Mouse (Mus musculus) neural tube, embryonic 15.5 days (tissue): ENCODE data around the gene Zfp777. TPM values are rescaled to one million over a fixed set of nuclear protein-coding genes. Genes with fewer than 3 reads are reported as not detected.
A peak's percentile ranks its signal among the peaks of the same experiment; 100 is the strongest.

Experiments used
- ATAC-seq: fragments of 200-750 bp; cut with Nextera tagmentation; 2 replicates; pipeline ENCODE4 v1.8.0; 2017; ENCODE audit warnings: mild to moderate bottlenecking, moderate TSS enrichment, moderate library complexity; ENCODE audit not compliant: low FRiP score
- H3K27ac ChIP-seq: fragments of 300-500 bp; sonication (generic); replicated peaks from 2 replicates; pipeline ENCODE4 v1.5.1; 2015; ENCODE audit warnings: mild to moderate bottlenecking, inconsistent platforms
- H3K27me3 ChIP-seq: fragments of 300-500 bp; sonication (generic); replicated peaks from 2 replicates; pipeline ENCODE4 v1.6.1; 2015; ENCODE audit warnings: inconsistent platforms
- H3K36me3 ChIP-seq: fragments of 300-500 bp; sonication (generic); 2 replicates; pipeline ENCODE4 v1.6.1; 2015; ENCODE audit warnings: inconsistent platforms
- H3K4me1 ChIP-seq: fragments of 300-500 bp; sonication (generic); 2 replicates; pipeline ENCODE4 v1.6.1; 2015; ENCODE audit warnings: inconsistent platforms
- H3K4me2 ChIP-seq: fragments of 300-500 bp; sonication (generic); 2 replicates; pipeline ENCODE4 v1.6.1; 2015; ENCODE audit warnings: inconsistent platforms, mild to moderate bottlenecking, moderate library complexity
- H3K4me3 ChIP-seq: fragments of 300-500 bp; sonication (generic); replicated peaks from 2 replicates; pipeline ENCODE4 v1.5.1; 2015; ENCODE audit warnings: mild to moderate bottlenecking, inconsistent platforms
- H3K9ac ChIP-seq: fragments of 300-500 bp; sonication (generic); replicated peaks from 2 replicates; pipeline ENCODE4 v1.6.1; 2015; ENCODE audit warnings: mild to moderate bottlenecking, inconsistent platforms
- H3K9me3 ChIP-seq: fragments of 300-500 bp; sonication (generic); replicated peaks from 2 replicates; pipeline ENCODE4 v1.6.1; 2016; ENCODE audit warnings: inconsistent platforms
- WGBS: fragments of 180-500 bp; shearing (Covaris S2); methylation state at CpG from one replicate; pipeline ENCODE4 v1.1.7; 2015; ENCODE audit warnings: mixed read lengths; 5-methylcytosine and 5-hydroxymethylcytosine counted together
- polyA plus RNA-seq: library from polyadenylated mRNA; unstranded; fragments of >200 nt; fragmentation: Nextera tagmentation; extraction: Ambion mirVana; gene quantifications from 2 replicates; pipeline ENCODE4 v1.2.1, GENCODE M21; 2015

The Zfp777 gene
- polyA plus RNA-seq, 1 experiment from 2014 or later: 14.8 TPM

GRCm38 (mm10) chr6:48063940-48064339 is 15.2 kb upstream of the Zfp777 start:
- Histone ChIP-seq H3K4me2 (no peak overlapping the region), H3K27ac (no peak overlapping the region), H3K4me1 (no peaks in the 10 kb centered on the region), H3K27me3 (no peaks in the 10 kb centered on the region), H3K9me3 (no peaks in the 10 kb centered on the region), H3K36me3 (peaks cover 62% of the 10 kb centered on the region), H3K9ac (no peak overlapping the region), H3K4me3 (no peak overlapping the region)
- ATAC-seq: no peak; the same call in 1 of the 2 replicates
- 96% methylated on average over 28 of the region's 28 CpGs for WGBS

DNA sequence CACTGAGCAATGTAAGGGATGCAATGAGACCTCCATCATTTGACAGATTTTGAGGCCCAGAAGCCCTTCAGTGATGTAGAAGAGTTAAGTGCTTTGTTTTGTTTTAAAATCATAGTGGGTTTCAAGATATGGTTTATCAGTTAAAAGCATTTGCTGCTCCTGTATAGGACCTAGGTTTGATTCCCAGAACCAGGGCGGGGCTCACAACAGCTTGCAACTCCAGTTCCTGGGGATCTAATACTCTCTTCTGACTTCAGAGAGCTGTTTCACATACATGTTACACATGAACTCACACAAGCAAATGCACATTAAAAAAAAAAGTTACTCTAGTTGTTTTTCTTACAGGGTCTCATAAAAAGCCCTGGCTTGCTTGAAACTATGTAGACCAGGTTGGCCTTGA is 12.2 kb upstream of the Zfp777 start:
- no peak overlapping the region for H3K27ac ChIP-seq
- WGBS: 98% methylated on average over 1 of the region's 1 CpGs
- H3K9ac ChIP-seq: no peak overlapping the region
- no peaks in the 10 kb centered on the region for H3K9me3 ChIP-seq
- H3K27me3 ChIP-seq: no peaks in the 10 kb centered on the region
- no peak overlapping the region for H3K4me3 ChIP-seq
- no peaks in the 10 kb centered on the region for H3K4me1 ChIP-seq
- no peak overlapping the region for H3K4me2 ChIP-seq
- peaks cover 36% of the 10 kb centered on the region for H3K36me3 ChIP-seq
- ATAC-seq: no peak

GRCm38 (mm10) chr6:48060421-48060820 is 11.7 kb upstream of the Zfp777 start:
- Histone ChIP-seq H3K36me3 (peaks cover 31% of the 10 kb centered on the region), H3K27me3 (no peaks in the 10 kb centered on the region), H3K9ac (no peak overlapping the region), H3K4me3 (no peak overlapping the region), H3K4me2 (no peak overlapping the region), H3K9me3 (no peaks in the 10 kb centered on the region), H3K4me1 (no peaks in the 10 kb centered on the region), H3K27ac (no peak overlapping the region)
- ATAC-seq: no peak
- WGBS: 83% methylated on average over 2 of the region's 2 CpGs

GRCm38 (mm10) chr6:48052136-48052535 is 3.4 kb upstream of the Zfp777 start:
- no peaks in the 10 kb centered on the region for H3K9me3 ChIP-seq
- ATAC-seq: no peak
- H3K4me2 ChIP-seq: no peak overlapping the region
- H3K27me3 ChIP-seq: no peaks in the 10 kb centered on the region
- 83% methylated on average over 6 of the region's 6 CpGs for WGBS
- H3K9ac ChIP-seq: no peak overlapping the region
- H3K4me3 ChIP-seq: no peak overlapping the region
- no peak overlapping the region for H3K27ac ChIP-seq
- H3K36me3 ChIP-seq: no peaks in the 10 kb centered on the region
- peaks cover 14% of the 10 kb centered on the region for H3K4me1 ChIP-seq

DNA sequence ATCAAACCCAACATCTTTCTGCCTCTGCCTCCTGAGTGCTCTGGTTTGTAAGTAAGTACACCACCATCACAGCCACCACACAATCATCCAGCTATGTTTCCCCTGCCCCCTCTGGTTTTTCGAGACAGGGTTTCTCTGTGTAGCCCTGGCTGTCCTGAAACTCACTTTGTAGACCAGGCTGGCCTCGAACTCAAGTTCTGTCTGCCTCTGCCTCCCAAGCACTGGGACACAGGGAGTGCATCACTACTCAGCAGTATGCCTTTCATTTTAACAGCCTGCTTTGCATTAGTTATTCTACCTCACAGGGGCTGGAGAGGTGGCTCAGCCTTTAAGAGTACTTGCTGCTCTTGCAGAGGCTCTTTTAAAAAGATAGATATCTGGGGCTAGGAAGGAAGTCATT is 3.0 kb upstream of the Zfp777 start:
- no peak overlapping the region for H3K27ac ChIP-seq
- ATAC-seq: no peak
- H3K4me3 ChIP-seq: no peak overlapping the region
- H3K9me3 ChIP-seq: no peaks in the 10 kb centered on the region
- H3K9ac ChIP-seq: no peak overlapping the region
- 88% methylated on average over 2 of the region's 2 CpGs for WGBS
- H3K27me3 ChIP-seq: no peaks in the 10 kb centered on the region
- no peaks in the 10 kb centered on the region for H3K36me3 ChIP-seq
- no peak overlapping the region for H3K4me2 ChIP-seq
- peaks cover 19% of the 10 kb centered on the region for H3K4me1 ChIP-seq

GRCm38 (mm10) chr6:48049273-48050065 is 758 bp upstream of the Zfp777 start:
- peaks cover 26% of the 10 kb centered on the region for H3K4me1 ChIP-seq
- no peaks in the 10 kb centered on the region for H3K27me3 ChIP-seq
- peak overlapping the region; percentile 80 for H3K9ac ChIP-seq
- H3K4me3 ChIP-seq: peak overlapping the region; percentile 81
- H3K4me2 ChIP-seq: peak overlapping the region; percentile 64
- no peak for ATAC-seq
- H3K36me3 ChIP-seq: peaks cover 4% of the 10 kb centered on the region
- WGBS: 59% methylated on average over 9 of the region's 9 CpGs
- H3K27ac ChIP-seq: peak overlapping the region; percentile 90
- no peaks in the 10 kb centered on the region for H3K9me3 ChIP-seq

DNA sequence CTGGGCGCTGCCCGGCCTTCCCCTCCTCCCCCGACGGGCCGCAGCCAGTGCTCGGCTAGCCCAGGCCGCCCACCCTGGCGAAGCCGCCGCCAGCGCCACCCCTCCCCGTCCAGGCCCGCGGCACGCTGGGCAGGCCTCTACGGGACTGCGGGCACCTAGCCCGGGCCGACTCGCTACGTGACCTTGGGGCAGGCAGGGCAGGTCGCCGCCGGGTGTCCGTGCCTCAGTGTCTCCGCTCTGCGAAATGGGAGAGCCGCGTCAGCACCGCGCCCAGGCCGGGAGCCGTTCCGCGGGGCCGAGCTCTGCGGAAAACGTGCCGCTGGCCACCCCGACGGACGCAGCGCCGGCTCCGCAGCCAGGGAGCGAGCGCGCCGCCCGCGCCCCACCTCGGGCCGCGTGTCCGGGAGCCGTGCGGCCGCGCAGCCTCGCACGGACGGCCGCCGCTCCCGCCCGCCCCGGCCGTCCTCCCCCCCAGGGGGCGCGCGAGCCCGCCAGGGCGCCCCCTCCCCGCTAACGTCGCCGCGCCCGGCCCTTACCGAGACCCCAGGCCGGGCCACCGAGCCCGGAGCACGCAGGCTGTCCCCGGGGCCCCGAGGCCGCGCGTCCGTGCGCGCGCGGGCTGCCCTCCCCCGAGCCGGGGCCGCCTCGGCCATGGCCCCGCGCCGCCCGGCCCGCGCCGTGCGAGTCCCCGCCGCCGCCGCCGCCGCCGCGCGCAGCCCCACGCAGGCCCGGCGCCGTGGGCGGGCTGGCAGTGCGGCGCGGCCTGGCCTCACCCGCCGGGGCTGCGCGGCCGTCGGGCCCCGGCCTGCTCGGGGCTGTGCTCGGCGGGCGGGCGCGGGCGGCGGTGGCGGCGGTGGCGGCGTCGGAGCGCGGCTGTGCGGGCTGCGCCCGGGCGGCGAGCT is 1.0 kb downstream of the Zfp777 start:
- peak; percentile 53 for ATAC-seq
- WGBS: under 1% methylated on average over 90 of the region's 150 CpGs

GRCm38 (mm10) chr6:48047114-48047449 is 1.6 kb downstream of the Zfp777 start:
- H3K27me3 ChIP-seq: no peaks in the 10 kb centered on the region
- H3K9ac ChIP-seq: peak overlapping the region; percentile 80
- H3K4me2 ChIP-seq: peak overlapping the region; percentile 64
- peaks cover 25% of the 10 kb centered on the region for H3K36me3 ChIP-seq
- H3K9me3 ChIP-seq: no peaks in the 10 kb centered on the region
- H3K4me1 ChIP-seq: peaks cover 26% of the 10 kb centered on the region
- peak overlapping the region; percentile 90; the same call in 1 of the 2 replicates for H3K27ac ChIP-seq
- WGBS: 7% methylated on average over 12 of the region's 12 CpGs
- peak overlapping the region; percentile 81 for H3K4me3 ChIP-seq
- peak; percentile 7; the same call in 1 of the 2 replicates for ATAC-seq

More for the DNA sequence above, 1.0 kb downstream of the Zfp777 start:
- H3K4me3 ChIP-seq: peak overlapping the region; percentile 81
- H3K36me3 ChIP-seq: peaks cover 20% of the 10 kb centered on the region
- no peaks in the 10 kb centered on the region for H3K27me3 ChIP-seq
- H3K4me1 ChIP-seq: peaks cover 26% of the 10 kb centered on the region
- peak overlapping the region; percentile 80 for H3K9ac ChIP-seq
- peak overlapping the region; percentile 90 for H3K27ac ChIP-seq
- peak overlapping the region; percentile 64 for H3K4me2 ChIP-seq
- no peaks in the 10 kb centered on the region for H3K9me3 ChIP-seq

DNA sequence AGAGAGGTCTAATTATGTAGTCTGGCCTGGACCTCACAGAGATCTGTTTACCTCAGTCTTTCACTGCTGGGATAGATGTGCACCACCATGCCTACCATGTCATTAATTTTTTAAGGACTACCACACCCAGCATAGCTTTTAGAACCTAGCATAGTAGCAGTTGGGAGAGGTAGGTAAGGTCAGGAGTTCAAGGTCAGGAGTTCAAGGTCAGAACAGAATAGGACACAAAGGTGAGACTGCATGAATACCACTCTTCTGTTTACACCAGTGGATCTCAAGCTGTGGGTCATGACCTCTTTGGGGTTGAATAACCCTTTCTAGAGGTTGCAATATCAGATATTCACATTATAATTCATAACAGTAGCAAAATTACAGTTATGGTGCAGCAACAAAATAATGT is 16.1 kb downstream of the Zfp777 start:
- Histone ChIP-seq H3K4me1 (no peaks in the 10 kb centered on the region), H3K9ac (no peak overlapping the region), H3K36me3 (peaks cover 85% of the 10 kb centered on the region), H3K9me3 (no peaks in the 10 kb centered on the region), H3K27ac (no peak overlapping the region), H3K27me3 (no peaks in the 10 kb centered on the region), H3K4me2 (no peak overlapping the region), H3K4me3 (no peak overlapping the region)
- no peak for ATAC-seq

DNA sequence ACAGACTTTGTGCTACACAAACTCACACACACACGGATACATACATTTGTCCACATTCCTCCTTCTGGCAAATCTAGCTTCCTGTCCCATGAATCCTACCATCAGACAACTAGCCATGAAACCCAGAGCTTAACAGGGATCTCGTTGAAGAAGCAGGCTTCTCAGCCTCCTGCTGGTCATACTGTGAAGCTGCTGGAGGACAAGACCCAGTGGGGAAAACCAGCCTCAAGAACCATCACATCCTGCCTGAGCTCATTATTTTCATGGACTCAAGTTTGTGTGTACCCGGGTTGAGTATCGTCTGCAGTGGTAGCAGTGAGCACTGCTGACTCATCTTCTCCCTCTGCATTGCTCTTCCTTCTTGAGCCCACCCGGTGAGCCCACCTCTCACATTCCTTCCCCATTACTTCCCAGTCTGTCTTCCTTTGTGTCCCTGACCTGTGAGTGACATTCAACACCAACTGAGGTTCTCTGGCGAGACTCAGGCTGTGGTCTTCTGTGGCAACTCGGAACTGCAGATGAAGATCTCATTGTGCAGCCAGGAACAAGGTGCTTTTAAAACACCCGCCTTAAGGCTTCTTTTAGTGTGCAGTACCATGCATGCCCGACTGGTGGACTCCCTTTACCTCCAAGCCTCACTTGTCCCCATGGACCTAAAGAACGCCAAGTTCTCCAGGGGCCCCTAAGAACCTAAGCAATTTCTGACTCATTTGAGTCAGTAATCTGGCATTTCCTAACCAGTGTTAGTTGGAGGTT is 22.6 kb downstream of the Zfp777 start:
- H3K36me3 ChIP-seq: peaks cover 86% of the 10 kb centered on the region
- no peaks in the 10 kb centered on the region for H3K4me1 ChIP-seq
- no peak overlapping the region for H3K4me2 ChIP-seq
- H3K9me3 ChIP-seq: peaks cover 17% of the 10 kb centered on the region; the same call in 1 of the 2 replicates
- no peak overlapping the region for H3K9ac ChIP-seq
- WGBS: 88% methylated on average over 10 of the region's 10 CpGs
- no peak for ATAC-seq
- no peaks in the 10 kb centered on the region for H3K27me3 ChIP-seq
- H3K27ac ChIP-seq: no peak overlapping the region
- H3K4me3 ChIP-seq: no peak overlapping the region

- Histone ChIP-seq H3K27ac (no peak overlapping the region), H3K9me3 (peaks cover 17% of the 10 kb centered on the region; the same call in 1 of the 2 replicates), H3K27me3 (no peaks in the 10 kb centered on the region), H3K4me1 (no peaks in the 10 kb centered on the region), H3K4me2 (no peak overlapping the region), H3K9ac (no peak overlapping the region), H3K36me3 (peaks cover 78% of the 10 kb centered on the region), H3K4me3 (no peak overlapping the region)
- 74% methylated on average over 21 of the region's 21 CpGs for WGBS
- ATAC-seq: no peak
Observed at GRCm38 (mm10) chr6:48024994-48025345, 23.7 kb downstream of the Zfp777 start.
